Mouse (Mus musculus) liver, embryonic 14.5 days (tissue): ENCODE data around the gene Rusc2. TPM values are rescaled to one million over a fixed set of nuclear protein-coding genes. Genes with fewer than 3 reads are reported as not detected.

Source experiments
- ATAC-seq: fragments of 200-750 bp; cut with Nextera tagmentation; 2 replicates; pipeline ENCODE4 v1.8.0; 2017; ENCODE audit warnings: moderate number of reproducible peaks, mild to moderate bottlenecking, moderate library complexity; ENCODE audit not compliant: insufficient read depth
- DNase-seq, 3 experiments: peaks; one replicate each; pipeline ENCODE4 v3.0.0-alpha.2; 2012 to 2013; ENCODE audit warnings: low read depth in 3 of 3, low spot score in 3 of 3
- H3K27ac ChIP-seq: fragments of 300-500 bp; sonication (generic); 2 replicates; pipeline ENCODE4 v1.5.1; 2014; ENCODE audit warnings: moderate library complexity, mild to moderate bottlenecking, control low read depth, inconsistent platforms
- H3K27me3 ChIP-seq: fragments of 300-500 bp; sonication (generic); 2 replicates; pipeline ENCODE4 v1.6.1; 2014; ENCODE audit warnings: mild to moderate bottlenecking, low read length, moderate library complexity; ENCODE audit not compliant: control insufficient read depth, insufficient read depth
- H3K36me3 ChIP-seq: fragments of 300-500 bp; sonication (generic); replicated peaks from 2 replicates; pipeline ENCODE4 v1.6.1; 2014; ENCODE audit warnings: low read depth; ENCODE audit not compliant: control insufficient read depth, insufficient read depth
- H3K4me1 ChIP-seq, 2 experiments: fragments of 200-500 bp in 1 of 2; fragments of 300-500 bp in 1 of 2; sonication (generic) in 1 of 2; replicated peaks; 2 replicates each; pipeline ENCODE4 v1.6.1; 2012 to 2014; ENCODE audit warnings: antibody characterized with exemption in 1 of 2, inconsistent platforms in 1 of 2, low read length in 1 of 2; ENCODE audit not compliant: control insufficient read depth in 2 of 2, insufficient read depth in 2 of 2
- H3K4me2 ChIP-seq: fragments of 300-500 bp; sonication (generic); 2 replicates; pipeline ENCODE4 v1.6.1; 2014; ENCODE audit warnings: low read depth, mild to moderate bottlenecking, control low read depth, moderate library complexity
- H3K4me3 ChIP-seq, 2 experiments: fragments of 200-500 bp in 1 of 2; fragments of 300-500 bp in 1 of 2; sonication (generic) in 1 of 2; 2 replicates each; pipeline ENCODE4 v1.5.1; 2012 to 2014; ENCODE audit warnings: low read depth in 2 of 2, low read length in 2 of 2, mild to moderate bottlenecking in 2 of 2, control low read depth in 1 of 2, inconsistent platforms in 1 of 2, moderate library complexity in 1 of 2; ENCODE audit not compliant: insufficient read depth in 1 of 2
- H3K9ac ChIP-seq: fragments of 300-500 bp; sonication (generic); replicated peaks from 2 replicates; pipeline ENCODE4 v1.6.1; 2014; ENCODE audit warnings: mild to moderate bottlenecking, control low read depth, moderate library complexity
- H3K9me3 ChIP-seq: fragments of 300-500 bp; sonication (generic); 2 replicates; pipeline ENCODE4 v1.6.1; 2016; ENCODE audit warnings: low read length, mixed read lengths; ENCODE audit not compliant: control insufficient read depth
- CTCF ChIP-seq: IDR thresholded peaks from 2 replicates; pipeline ENCODE4 v1.5.1; 2016; ENCODE audit warnings: antibody characterized with exemption, low read depth, control low read depth
- EP300 ChIP-seq: IDR thresholded peaks from 2 replicates; pipeline ENCODE4 v1.6.1; 2016; ENCODE audit warnings: antibody characterized with exemption, low read depth
- WGBS: fragments of 180-500 bp; shearing (Covaris S2); extraction: QIAGEN DNeasy Blood & Tissue Kit; methylation state at CpG from one replicate; pipeline ENCODE4 v1.1.7; 2014; ENCODE audit not compliant: insufficient replicate concordance; 5-methylcytosine and 5-hydroxymethylcytosine counted together
- polyA plus RNA-seq, 2 experiments: library from polyadenylated mRNA; depleted of rRNA in 1 of 2; stranded (reverse) in 1 of 2; unstranded in 1 of 2; fragments of >200 nt; fragmentation: Nextera tagmentation in 1 of 2; extraction: Ambion mirVana in 1 of 2; gene quantifications; 2 replicates each; pipeline versions ENCODE4 v1.2.1 to v1.2.3; 2012 to 2014

Gene Rusc2
- polyA plus RNA-seq, 2 experiments, result 0.28 to 0.50 TPM

DNA sequence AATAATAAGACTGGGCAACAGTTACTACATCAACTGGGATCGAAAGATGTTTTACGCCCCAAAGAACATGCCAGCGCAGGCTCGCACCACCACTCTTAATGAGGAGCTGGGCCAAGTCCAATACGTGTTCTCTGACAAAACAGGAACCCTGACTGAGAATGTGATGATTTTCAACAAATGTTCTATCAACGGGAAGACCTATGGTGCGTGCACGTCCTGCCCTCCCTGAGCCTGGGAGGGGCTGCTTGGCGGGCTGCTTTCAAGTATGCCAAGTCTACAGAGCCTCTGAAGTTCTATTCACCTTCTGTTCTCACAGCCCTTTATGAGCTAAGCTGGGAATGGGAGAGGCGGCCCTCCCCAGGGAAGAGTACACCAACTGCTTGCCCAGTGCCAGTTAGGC is 39.3 kb upstream of the Rusc2 start:
- Histone ChIP-seq H3K9ac (no peak overlapping the region), H3K9me3 (no peaks in the 10 kb centered on the region), H3K4me3 (no peak overlapping the region), H3K4me1 (no peaks in the 10 kb centered on the region), H3K4me2 (no peak overlapping the region), H3K27me3 (no peaks in the 10 kb centered on the region), H3K36me3 (no peaks in the 10 kb centered on the region), H3K27ac (no peak overlapping the region)
- WGBS, result 76% methylated on average over 10 of the region's 10 CpGs
- TF ChIP-seq CTCF (no peak), EP300 (no peak)
- DNase-seq (no peak), ATAC-seq (no peak)

DNA sequence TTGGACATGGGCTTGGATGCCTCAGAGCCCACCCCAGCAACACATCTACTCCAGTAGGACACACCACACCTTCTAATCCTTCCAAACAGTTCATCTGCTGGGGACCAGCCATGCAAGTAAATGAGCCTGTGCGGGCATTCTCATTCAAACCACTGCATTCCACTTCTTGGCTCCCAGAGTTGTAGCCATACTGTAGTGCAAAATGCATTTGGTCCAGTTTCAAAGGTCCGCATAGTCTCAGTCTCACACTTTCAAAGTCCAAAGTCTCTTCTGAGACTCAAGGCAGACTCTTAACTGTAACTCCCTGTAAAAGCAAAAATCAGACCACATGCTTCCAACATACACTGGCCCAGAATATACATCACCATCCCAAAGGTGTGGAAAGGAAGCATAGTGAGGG is 36.8 kb upstream of the Rusc2 start:
- TF ChIP-seq EP300, result no peak
- no peak for TF ChIP-seq CTCF
- Histone ChIP-seq H3K9me3 (no peaks in the 10 kb centered on the region), H3K4me1 (no peaks in the 10 kb centered on the region), H3K4me3 (no peak overlapping the region), H3K27me3 (no peaks in the 10 kb centered on the region), H3K36me3 (no peaks in the 10 kb centered on the region), H3K4me2 (no peak overlapping the region), H3K27ac (no peak overlapping the region), H3K9ac (no peak overlapping the region)
- DNase-seq, result no peak
- no peak for ATAC-seq
- 69% methylated on average over 2 of the region's 2 CpGs for WGBS

DNA sequence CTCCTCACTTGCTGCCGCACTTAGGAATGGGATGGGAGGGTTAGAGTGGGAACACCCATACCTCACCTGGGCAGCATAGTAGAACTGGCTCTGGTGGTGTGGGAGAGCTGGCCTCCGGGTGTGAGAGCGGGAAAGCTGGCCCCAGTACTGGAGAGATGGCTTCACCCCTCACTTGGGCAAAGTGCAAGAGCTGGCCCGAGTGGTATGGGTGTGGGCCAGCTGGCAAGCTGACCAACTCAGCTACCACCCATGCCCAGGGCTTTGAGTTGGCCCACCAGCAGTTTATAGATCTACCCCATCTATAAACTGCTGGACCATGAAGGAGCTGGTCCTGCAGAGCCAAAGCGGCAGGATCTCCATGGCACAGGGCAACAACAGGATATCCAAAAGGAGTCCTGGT is 32.6 kb upstream of the Rusc2 start:
- Histone ChIP-seq H3K27me3 (no peaks in the 10 kb centered on the region), H3K4me2 (no peak overlapping the region), H3K27ac (no peak overlapping the region), H3K4me3 (no peak overlapping the region), H3K4me1 (no peaks in the 10 kb centered on the region), H3K9ac (no peak overlapping the region), H3K9me3 (no peaks in the 10 kb centered on the region), H3K36me3 (no peaks in the 10 kb centered on the region)
- DNase-seq, result no peak
- 68% methylated on average over 5 of the region's 5 CpGs for WGBS
- TF ChIP-seq CTCF, result no peak
- TF ChIP-seq EP300, result no peak
- no peak for ATAC-seq

DNA sequence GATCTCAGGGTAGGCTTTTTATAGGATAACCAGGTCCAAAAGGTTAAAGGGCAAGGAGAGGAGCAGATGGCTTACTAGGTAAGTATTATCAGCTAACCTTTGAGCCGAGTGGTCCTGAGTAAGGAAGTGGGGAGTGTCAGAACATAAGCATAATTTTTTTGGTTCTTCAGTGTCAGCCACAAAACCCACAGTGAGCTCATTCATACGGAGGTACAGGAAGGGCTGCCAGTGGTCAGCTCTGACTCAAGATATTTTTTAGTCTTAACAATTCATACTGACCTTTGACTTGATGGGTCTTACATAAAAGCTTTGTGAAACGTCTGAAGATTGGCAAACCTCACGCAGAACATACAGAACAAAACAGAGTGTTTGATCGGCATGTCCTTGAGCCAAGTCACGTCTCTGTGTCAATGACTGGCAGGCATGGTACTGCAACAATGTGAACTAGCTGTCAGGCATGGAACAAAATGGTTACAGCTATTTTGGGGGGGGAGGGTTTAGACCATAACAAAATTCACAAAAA is 31.7 kb upstream of the Rusc2 start:
- H3K27me3 ChIP-seq, result no peaks in the 10 kb centered on the region
- H3K4me2 ChIP-seq, result no peak overlapping the region
- H3K4me3 ChIP-seq, result no peak overlapping the region
- no peaks in the 10 kb centered on the region for H3K9me3 ChIP-seq
- no peaks in the 10 kb centered on the region for H3K4me1 ChIP-seq
- no peak overlapping the region for H3K9ac ChIP-seq
- no peaks in the 10 kb centered on the region for H3K36me3 ChIP-seq
- no peak for ATAC-seq
- no peak overlapping the region for H3K27ac ChIP-seq
- WGBS, result 31% methylated on average over 6 of the region's 6 CpGs
- TF ChIP-seq CTCF (no peak), EP300 (no peak)
- no peak for DNase-seq

DNA sequence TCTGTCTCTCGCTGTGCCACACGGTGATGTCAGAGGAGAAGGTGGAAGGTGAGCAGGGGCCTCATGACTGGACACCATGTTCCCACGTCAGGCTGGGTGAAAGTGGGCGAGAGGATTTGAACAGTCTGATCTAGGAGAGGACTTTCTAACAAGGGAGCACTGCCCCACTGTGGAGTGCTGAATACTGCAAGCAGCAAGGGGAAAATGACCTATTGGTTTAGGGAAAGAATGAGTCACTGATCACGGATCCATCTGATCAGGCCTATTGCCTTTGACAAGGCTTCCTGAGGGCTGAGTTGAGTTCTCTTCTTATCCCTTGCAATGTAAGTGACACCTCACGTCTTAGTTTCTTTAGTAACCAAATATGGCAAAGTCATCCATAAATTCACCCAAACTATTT is 28.1 kb upstream of the Rusc2 start:
- no peaks in the 10 kb centered on the region for H3K27me3 ChIP-seq
- no peak for ATAC-seq
- no peak overlapping the region for H3K27ac ChIP-seq
- DNase-seq, result no peak
- no peak for TF ChIP-seq CTCF
- TF ChIP-seq EP300, result no peak
- no peaks in the 10 kb centered on the region for H3K9me3 ChIP-seq
- no peak overlapping the region for H3K4me3 ChIP-seq
- WGBS, result 68% methylated on average over 6 of the region's 6 CpGs
- H3K4me1 ChIP-seq, result no peaks in the 10 kb centered on the region
- H3K4me2 ChIP-seq, result no peak overlapping the region
- no peak overlapping the region for H3K9ac ChIP-seq
- H3K36me3 ChIP-seq, result no peaks in the 10 kb centered on the region
